In the genomic region with DNA sequence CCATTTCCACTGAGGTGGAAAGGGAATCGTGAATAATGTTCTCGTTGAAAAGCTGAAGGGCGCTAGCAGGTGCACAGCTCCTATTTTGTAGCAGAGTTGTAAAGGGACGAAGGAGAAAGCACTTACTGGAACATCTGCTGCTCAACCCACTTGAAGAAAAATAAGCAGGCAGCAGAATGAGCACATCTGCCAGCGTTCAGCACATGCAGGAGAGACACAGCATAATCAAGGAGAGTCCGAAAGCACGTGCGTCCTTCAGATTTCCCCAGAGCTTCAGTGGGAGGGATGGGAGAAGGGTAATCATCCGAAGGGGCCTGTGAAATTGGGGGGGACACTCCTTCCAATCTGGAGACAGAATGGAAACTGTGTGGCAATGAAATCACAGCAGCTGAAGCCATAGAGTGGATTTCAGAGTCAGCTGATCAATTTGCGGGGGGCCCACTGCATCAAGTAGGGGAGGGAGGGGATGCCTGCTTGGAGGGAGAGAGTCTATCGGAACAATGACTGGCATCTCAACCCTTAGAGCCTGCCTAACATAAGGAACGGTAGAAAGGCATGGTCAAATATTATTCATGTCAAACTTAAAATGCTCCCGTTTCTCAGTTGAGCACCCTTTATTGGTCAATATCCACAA, we compare ENCODE assay signal across 13 mouse cellular contexts.
DNase-seq lines count a peak whose midpoint lies in the region; ATAC-seq and TF ChIP-seq lines count a peak whose summit lies in the region.
"Had no signal": no experiment of that assay in that cellular context is flagged by ENCODE, and none has a peak within 500 bp of the region (broad histone marks: within the 10 kb centered on the region; RNA-seq: fewer than 3 reads in every experiment).

No protein-coding gene starts in this region.

- H3K9me3 ChIP-seq in forebrain, embryonic 16.5 days (ENCODE audit: control insufficient read depth, low read length): no peaks in the 10 kb centered on the region
- no peaks in the 10 kb centered on the region for H3K9me3 ChIP-seq in midbrain, embryonic 12.5 days
- H3K9me3 ChIP-seq: liver, embryonic 13.5 days had no signal

- peaks cover 3% of the 10 kb centered on the region; the same call in 1 of the 2 replicates for H3K4me1 ChIP-seq in forebrain, embryonic 16.5 days (replicated peaks; ENCODE audit: control insufficient read depth, insufficient read depth, low read length)
- H3K4me1 ChIP-seq in midbrain, embryonic 12.5 days: 0 out of 2 replicates have a peak, but pooled peaks cover 3% of the 10 kb centered on the region
- H3K4me1 ChIP-seq: liver, embryonic 13.5 days had no signal

- H3K9ac ChIP-seq in forebrain, embryonic 16.5 days (replicated peaks; ENCODE audit: low read depth, low read length): no peak overlapping the region
- no peak overlapping the region for H3K9ac ChIP-seq in midbrain, embryonic 12.5 days (replicated peaks)
- H3K9ac ChIP-seq: liver, embryonic 13.5 days had no signal

- peak; percentile 88 for ATAC-seq in forebrain, embryonic 16.5 days
- peak; percentile 90 for ATAC-seq in midbrain, embryonic 12.5 days (ENCODE audit: low FRiP score, low read depth)

- H3K27ac ChIP-seq in left cerebral cortex, adult 2 months: no peak overlapping the region
- H3K27ac ChIP-seq in forebrain, embryonic 16.5 days (ENCODE audit: low read length): no peak overlapping the region
- H3K27ac ChIP-seq in midbrain, embryonic 12.5 days (replicated peaks): no peak overlapping the region; the same call in 1 of the 2 replicates
- H3K27ac ChIP-seq: liver, embryonic 13.5 days had no signal

- no peaks in the 10 kb centered on the region for H3K27me3 ChIP-seq in forebrain, embryonic 16.5 days (replicated peaks; ENCODE audit: control insufficient read depth, insufficient read depth, low read length)
- no peaks in the 10 kb centered on the region for H3K27me3 ChIP-seq in midbrain, embryonic 12.5 days
- H3K27me3 ChIP-seq: CH12.LX; liver, embryonic 13.5 days had no signal

- no peaks in the 10 kb centered on the region for H3K36me3 ChIP-seq in forebrain, embryonic 16.5 days (ENCODE audit: control insufficient read depth, insufficient read depth)
- no peaks in the 10 kb centered on the region for H3K36me3 ChIP-seq in midbrain, embryonic 12.5 days
- H3K36me3 ChIP-seq: liver, embryonic 13.5 days had no signal

- no peak for TF ChIP-seq CTCF in left cerebral cortex, adult 2 months (IDR thresholded peaks at IDR 0.05)

- peak; percentile 9 to 13 for DNase-seq in left cerebral cortex, postnatal 14 days (ENCODE audit: low spot score in 2 of 2)
- DNase-seq in left cerebral cortex, adult 2 months (ENCODE audit: extremely low spot score in 1 of 2, low spot score in 2 of 2): no peak
- DNase-seq in right cerebral cortex, postnatal 10 days (ENCODE audit: low spot score in 2 of 2): peak; percentile 30 to 46
- no peak for DNase-seq in heart, postnatal 10 days
- DNase-seq in spleen, postnatal 4 days (ENCODE audit: low spot score in 2 of 2): no peak
- DNase-seq in thymus, adult 18-20 months: no peak
- DNase-seq: adrenal gland, postnatal 25 days; cerebellum, adult 9-10 months; liver, embryonic 13.5 days; lung, postnatal 36 days had no signal

- H3K4me3 ChIP-seq in left cerebral cortex, adult 2 months: no peak overlapping the region
- no peak overlapping the region for H3K4me3 ChIP-seq in forebrain, embryonic 16.5 days (replicated peaks; ENCODE audit: low read length)
- H3K4me3 ChIP-seq in midbrain, embryonic 12.5 days: no peak overlapping the region
- H3K4me3 ChIP-seq: liver, embryonic 13.5 days had no signal

- intact Hi-C loops in left cerebral cortex, postnatal 14 days (cut with DNase I): no loop called here
- intact Hi-C loops in left cerebral cortex, adult 2 months (cut with DNase I): no loop called here
- intact Hi-C loops in heart, postnatal 10 days (cut with DNase I): no loop called here

- WGBS in forebrain, embryonic 16.5 days: 55% methylated on average over 13 of the region's 13 CpGs
- WGBS in midbrain, embryonic 12.5 days: 58% methylated on average over 13 of the region's 13 CpGs

- H3K4me2 ChIP-seq in forebrain, embryonic 16.5 days (ENCODE audit: low read length): no peak overlapping the region
- H3K4me2 ChIP-seq in midbrain, embryonic 12.5 days (replicated peaks): peak overlapping the region; percentile 26
- H3K4me2 ChIP-seq: liver, embryonic 13.5 days had no signal

Comparison
In these comparisons a context has a peak if more than half of its experiments do, and no peak if none do; other contexts are left out.
1. DNase-seq: peak in left cerebral cortex, postnatal 14 days (2 of 2) and right cerebral cortex, postnatal 10 days (2 of 2); none in left cerebral cortex, adult 2 months (0 of 2), heart, postnatal 10 days (0 of 2), spleen, postnatal 4 days (0 of 2) and thymus, adult 18-20 months (0 of 2).